Mouse (Mus musculus) left cerebral cortex, postnatal 10 days (tissue): ENCODE data around the gene Stra6. TPM values are rescaled to one million over a fixed set of nuclear protein-coding genes. Genes with fewer than 3 reads are reported as not detected.

Experiments used
- DNase-seq, 2 experiments: peaks; one replicate each; pipeline ENCODE4 v3.0.0; 2021 to 2022; ENCODE audit warnings: low spot score in 2 of 2, mixed read lengths in 1 of 2; ENCODE audit errors: extremely low spot score in 1 of 2
- intact Hi-C: fragments of 180-260 bp; cut with DNase I; formaldehyde crosslinking; loops from one replicate; pipeline ENCODE4 v1.15.1; 2025
- total RNA-seq, 2 experiments: library from RNA; stranded (reverse); gene quantifications; 2 replicates each; pipeline ENCODE4 v1.2.3; 2021

Stra6 gene
- total RNA-seq, 2 experiments from 2014 or later: 10.0 to 10.9 TPM

GRCm38 (mm10) chr9:58114019-58114418, 50.4 kb downstream of the Stra6 start:
- DNase-seq: no peak
- intact Hi-C loops: loop anchor here (5.0 kb wide), 1 partner anchor 83 kb away; no protein-coding TSS in a partner anchor

- intact Hi-C loops: no loop called here
- no peak for DNase-seq
These were observed 51.8 kb downstream of the Stra6 start for GRCm38 (mm10) chr9:58115297-58115925.

GRCm38 (mm10) chr9:58116024-58116651, 52.5 kb downstream of the Stra6 start:
- DNase-seq: no peak
- intact Hi-C loops: no loop called here

GRCm38 (mm10) chr9:58118671-58119070, 55.1 kb downstream of the Stra6 start, which contains the start of gene Ccdc33:
Gene Ccdc33, minus strand, starts transcription at chr9:58118823.
- intact Hi-C loops: no loop called here
- DNase-seq: no peak

GRCm38 (mm10) chr9:58125085-58125484, 61.5 kb downstream of the Stra6 start:
- DNase-seq: no peak
- intact Hi-C loops: no loop called here

- intact Hi-C loops: no loop called here
- no peak for DNase-seq
These were observed 62.2 kb downstream of the Stra6 start for GRCm38 (mm10) chr9:58125811-58126210.

- DNase-seq: no peak
- intact Hi-C loops: no loop called here
These were observed 65.4 kb downstream of the Stra6 start for GRCm38 (mm10) chr9:58128926-58129413.

GRCm38 (mm10) chr9:58129508-58129907, 65.9 kb downstream of the Stra6 start:
- DNase-seq: peak in 1 of 2 experiments; percentile 73
- intact Hi-C loops: no loop called here

GRCm38 (mm10) chr9:58130909-58131308, 67.3 kb downstream of the Stra6 start:
- no peak for DNase-seq
- intact Hi-C loops: no loop called here

GRCm38 (mm10) chr9:58131735-58132134, 68.1 kb downstream of the Stra6 start:
- intact Hi-C loops: no loop called here
- DNase-seq: no peak

GRCm38 (mm10) chr9:58133893-58134884, 70.6 kb downstream of the Stra6 start:
- peak in 1 of 2 experiments; percentile 55 for DNase-seq
- intact Hi-C loops: no loop called here

GRCm38 (mm10) chr9:58134906-58135305, 71.3 kb downstream of the Stra6 start:
- no peak for DNase-seq
- intact Hi-C loops: no loop called here

- no peak for DNase-seq
- intact Hi-C loops: no loop called here
These were observed 72.3 kb downstream of the Stra6 start for GRCm38 (mm10) chr9:58135921-58136321.

- peak in 1 of 2 experiments; percentile 89 for DNase-seq
- intact Hi-C loops: no loop called here
These were observed 76.4 kb downstream of the Stra6 start for GRCm38 (mm10) chr9:58139947-58140346.

GRCm38 (mm10) chr9:58143419-58143818, 79.8 kb downstream of the Stra6 start:
- intact Hi-C loops: no loop called here
- no peak for DNase-seq

GRCm38 (mm10) chr9:58144664-58145063, 81.1 kb downstream of the Stra6 start:
- DNase-seq: no peak
- intact Hi-C loops: no loop called here

- intact Hi-C loops: no loop called here
- DNase-seq: no peak
These were observed 81.8 kb downstream of the Stra6 start for GRCm38 (mm10) chr9:58145417-58145816.

GRCm38 (mm10) chr9:58148806-58149205, 85.2 kb downstream of the Stra6 start:
- DNase-seq: no peak
- intact Hi-C loops: no loop called here

- no peak for DNase-seq
- intact Hi-C loops: no loop called here
These were observed 87.3 kb downstream of the Stra6 start for GRCm38 (mm10) chr9:58150733-58151361.
